ENCODE assay signal across 14 mouse cellular contexts in genomic region chr8:12467386-12468326, GRCm38 (mm10).
DNase-seq lines count a peak whose midpoint lies in the region; ATAC-seq lines count a peak whose summit lies in the region.
"Had no signal": no experiment of that assay in that cellular context is flagged by ENCODE, and none has a peak within 500 bp of the region (broad histone marks: within the 10 kb centered on the region; RNA-seq: fewer than 3 reads in every experiment).

No protein-coding gene starts in this region.

- 67% methylated on average over 36 of the region's 36 CpGs for WGBS in forebrain, embryonic 11.5 days
- 66% methylated on average over 36 of the region's 36 CpGs for WGBS in forebrain, embryonic 15.5 days
- 70% methylated on average over 36 of the region's 36 CpGs for WGBS in midbrain, embryonic 11.5 days
- 67% methylated on average over 36 of the region's 36 CpGs for WGBS in midbrain, embryonic 13.5 days
- 58% methylated on average over 36 of the region's 36 CpGs for WGBS in embryonic facial prominence, embryonic 11.5 days

- peaks cover 9% of the 10 kb centered on the region for H3K4me1 ChIP-seq in forebrain, embryonic 11.5 days (replicated peaks; ENCODE audit: control insufficient read depth, insufficient read depth, low read length)
- H3K4me1 ChIP-seq in forebrain, embryonic 15.5 days = peaks cover 16% of the 10 kb centered on the region
- H3K4me1 ChIP-seq in midbrain, embryonic 11.5 days (ENCODE audit: control insufficient read depth, insufficient read depth, low read length) = 0 out of 2 replicates have a peak, but pooled peaks cover 3% of the 10 kb centered on the region
- peaks cover 15% of the 10 kb centered on the region for H3K4me1 ChIP-seq in midbrain, embryonic 13.5 days (replicated peaks)
- no peaks in the 10 kb centered on the region; the same call in 1 of the 2 replicates for H3K4me1 ChIP-seq in embryonic facial prominence, embryonic 11.5 days (ENCODE audit: control insufficient read depth, insufficient read depth, low read length)
- H3K4me1 ChIP-seq: liver, embryonic 15.5 days; stomach, embryonic 15.5 days had no signal

- H3K4me2 ChIP-seq in forebrain, embryonic 11.5 days (ENCODE audit: low read depth, low read length, severe bottlenecking) = no peak overlapping the region
- no peak overlapping the region for H3K4me2 ChIP-seq in forebrain, embryonic 15.5 days (replicated peaks)
- H3K4me2 ChIP-seq in midbrain, embryonic 11.5 days = no peak overlapping the region
- no peak overlapping the region for H3K4me2 ChIP-seq in midbrain, embryonic 13.5 days (replicated peaks)
- no peak overlapping the region for H3K4me2 ChIP-seq in embryonic facial prominence, embryonic 11.5 days (ENCODE audit: low read depth, low read length)
- H3K4me2 ChIP-seq: liver, embryonic 15.5 days; stomach, embryonic 15.5 days had no signal

- no peak overlapping the region for H3K4me3 ChIP-seq in forebrain, embryonic 11.5 days (ENCODE audit: low read depth, low read length)
- H3K4me3 ChIP-seq in forebrain, embryonic 15.5 days = no peak overlapping the region
- no peak overlapping the region for H3K4me3 ChIP-seq in midbrain, embryonic 11.5 days (ENCODE audit: low read depth, low read length)
- no peak overlapping the region for H3K4me3 ChIP-seq in midbrain, embryonic 13.5 days (replicated peaks)
- no peak overlapping the region for H3K4me3 ChIP-seq in embryonic facial prominence, embryonic 11.5 days (ENCODE audit: low read depth, low read length)
- H3K4me3 ChIP-seq: liver, embryonic 15.5 days; myocyte; stomach, embryonic 15.5 days had no signal

- no peak overlapping the region for H3K9ac ChIP-seq in forebrain, embryonic 11.5 days (ENCODE audit: low read length)
- no peak overlapping the region for H3K9ac ChIP-seq in forebrain, embryonic 15.5 days (replicated peaks)
- no peak overlapping the region for H3K9ac ChIP-seq in midbrain, embryonic 11.5 days (ENCODE audit: low read length)
- H3K9ac ChIP-seq in midbrain, embryonic 13.5 days (replicated peaks) = no peak overlapping the region
- no peak overlapping the region; the same call in 1 of the 2 replicates for H3K9ac ChIP-seq in embryonic facial prominence, embryonic 11.5 days (replicated peaks; ENCODE audit: low read length)
- H3K9ac ChIP-seq: liver, embryonic 15.5 days; stomach, embryonic 15.5 days had no signal

- H3K9me3 ChIP-seq in forebrain, embryonic 11.5 days (ENCODE audit: control insufficient read depth, low read length) = no peaks in the 10 kb centered on the region
- H3K9me3 ChIP-seq in forebrain, embryonic 15.5 days = no peaks in the 10 kb centered on the region
- no peaks in the 10 kb centered on the region for H3K9me3 ChIP-seq in midbrain, embryonic 11.5 days (ENCODE audit: control insufficient read depth, low read length)
- no peaks in the 10 kb centered on the region for H3K9me3 ChIP-seq in midbrain, embryonic 13.5 days
- H3K9me3 ChIP-seq in embryonic facial prominence, embryonic 11.5 days (replicated peaks; ENCODE audit: control insufficient read depth, low read length) = no peaks in the 10 kb centered on the region
- H3K9me3 ChIP-seq: liver, embryonic 15.5 days; stomach, embryonic 15.5 days had no signal

- peaks cover 4% of the 10 kb centered on the region for H3K27me3 ChIP-seq in forebrain, embryonic 11.5 days (ENCODE audit: control insufficient read depth, insufficient read depth, low read length)
- H3K27me3 ChIP-seq in forebrain, embryonic 15.5 days = 0 out of 2 replicates have a peak, but pooled peaks cover 2% of the 10 kb centered on the region
- no peaks in the 10 kb centered on the region for H3K27me3 ChIP-seq in midbrain, embryonic 11.5 days (ENCODE audit: control insufficient read depth, insufficient read depth, low read length)
- H3K27me3 ChIP-seq in midbrain, embryonic 13.5 days = peaks cover 42% of the 10 kb centered on the region; the same call in 1 of the 2 replicates
- peaks cover 18% of the 10 kb centered on the region for H3K27me3 ChIP-seq in embryonic facial prominence, embryonic 11.5 days (ENCODE audit: control insufficient read depth, insufficient read depth, low read length)
- H3K27me3 ChIP-seq: stomach, embryonic 15.5 days had no signal

- no peak overlapping the region for H3K27ac ChIP-seq in forebrain, embryonic 11.5 days (ENCODE audit: low read depth, low read length)
- no peak overlapping the region for H3K27ac ChIP-seq in forebrain, embryonic 15.5 days (replicated peaks)
- no peak overlapping the region for H3K27ac ChIP-seq in midbrain, embryonic 11.5 days (ENCODE audit: low read depth, low read length)
- no peak overlapping the region for H3K27ac ChIP-seq in midbrain, embryonic 13.5 days
- H3K27ac ChIP-seq in embryonic facial prominence, embryonic 11.5 days (replicated peaks; ENCODE audit: low read depth, low read length) = no peak overlapping the region
- H3K27ac ChIP-seq: liver, embryonic 15.5 days; macrophage; stomach, embryonic 15.5 days had no signal

- H3K36me3 ChIP-seq in forebrain, embryonic 11.5 days (ENCODE audit: control insufficient read depth, insufficient read depth, low read length) = no peaks in the 10 kb centered on the region
- no peaks in the 10 kb centered on the region for H3K36me3 ChIP-seq in forebrain, embryonic 15.5 days
- H3K36me3 ChIP-seq in midbrain, embryonic 11.5 days (ENCODE audit: control insufficient read depth, insufficient read depth, low read length) = no peaks in the 10 kb centered on the region
- no peaks in the 10 kb centered on the region for H3K36me3 ChIP-seq in midbrain, embryonic 13.5 days
- H3K36me3 ChIP-seq in embryonic facial prominence, embryonic 11.5 days (replicated peaks; ENCODE audit: control insufficient read depth, insufficient read depth, low read depth, low read length) = no peaks in the 10 kb centered on the region
- H3K36me3 ChIP-seq: liver, embryonic 15.5 days; stomach, embryonic 15.5 days had no signal

- peak; percentile 67 for DNase-seq in forebrain, embryonic 11.5 days (ENCODE audit: low spot score)
- DNase-seq in midbrain, embryonic 11.5 days (ENCODE audit: low spot score, missing footprints) = no peak
- peak; percentile 85 for DNase-seq in embryonic facial prominence, embryonic 11.5 days (ENCODE audit: low spot score)
- peak; percentile 36 for DNase-seq in retina, postnatal 1 day
- DNase-seq in urinary bladder, adult 18-20 months (ENCODE audit: low spot score in 2 of 2) = no peak
- DNase-seq: thymus, postnatal 36 days had no signal

- ATAC-seq in forebrain, embryonic 11.5 days (replicated peaks; ENCODE audit: low FRiP score) = peak; percentile 64
- no peak for ATAC-seq in forebrain, embryonic 15.5 days (replicated peaks)
- ATAC-seq in midbrain, embryonic 11.5 days (ENCODE audit: low FRiP score) = 0 out of 2 replicates have a peak, but pooled peaks have one; percentile 16
- no peak for ATAC-seq in midbrain, embryonic 13.5 days
- ATAC-seq in embryonic facial prominence, embryonic 11.5 days (replicated peaks; ENCODE audit: insufficient number of reproducible peaks, low FRiP score, low TSS enrichment, low read depth) = peak; percentile 77
- no peak for ATAC-seq in cerebellum, adult (ENCODE audit: insufficient number of reproducible peaks, low FRiP score, low TSS enrichment)
- ATAC-seq: hindbrain, embryonic 16.5 days had no signal

Comparison
In these comparisons a context has a peak if more than half of its experiments do, and no peak if none do; other contexts are left out.
1. ATAC-seq: peak in forebrain, embryonic 11.5 days (single experiment), midbrain, embryonic 11.5 days (single experiment) and embryonic facial prominence, embryonic 11.5 days (single experiment); none in forebrain, embryonic 15.5 days (single experiment), midbrain, embryonic 13.5 days (single experiment) and cerebellum, adult (single experiment).
2. DNase-seq: peak in forebrain, embryonic 11.5 days (single experiment), embryonic facial prominence, embryonic 11.5 days (single experiment) and retina, postnatal 1 day (single experiment); none in midbrain, embryonic 11.5 days (single experiment) and urinary bladder, adult 18-20 months (0 of 2).